Mouse (Mus musculus): ENCODE measurements around the gene Fars2. TPM values are rescaled to one million over a fixed set of nuclear protein-coding genes. Genes with fewer than 3 reads are reported as not detected.

Gene Fars2
- polyA plus RNA-seq, 1 experiment from 2014 or later = 22.3 TPM

- Histone ChIP-seq H3K9ac (ENCODE audit: low read length) (no peak overlapping the region), H3K36me3 (ENCODE audit: control insufficient read depth, insufficient read depth, low read length) (no peaks in the 10 kb centered on the region), H3K27ac (ENCODE audit: low read depth, low read length) (no peak overlapping the region), H3K4me3 (ENCODE audit: low read depth, low read length) (no peak overlapping the region), H3K9me3 (ENCODE audit: control insufficient read depth, low read length) (no peaks in the 10 kb centered on the region), H3K27me3 (ENCODE audit: control insufficient read depth, insufficient read depth, low read length) (no peaks in the 10 kb centered on the region), H3K4me2 (ENCODE audit: low read depth) (no peak overlapping the region), H3K4me1 (ENCODE audit: control insufficient read depth, insufficient read depth, low read length) (no peaks in the 10 kb centered on the region)
- 94% methylated on average over 5 of the region's 5 CpGs for WGBS
- ATAC-seq (ENCODE audit: insufficient read depth, low FRiP score, low TSS enrichment) (no peak), DNase-seq (ENCODE audit: low spot score) (no peak)
Measured at GRCm38 (mm10) chr13:36131401-36131800, 14.2 kb downstream of the Fars2 start.

GRCm38 (mm10) chr13:36131992-36132649, 14.9 kb downstream of the Fars2 start:
- WGBS = 90% methylated on average over 4 of the region's 5 CpGs
- no peak overlapping the region for H3K9ac ChIP-seq (ENCODE audit: low read length)
- H3K4me2 ChIP-seq (ENCODE audit: low read depth) = no peak overlapping the region
- H3K9me3 ChIP-seq (ENCODE audit: control insufficient read depth, low read length) = no peaks in the 10 kb centered on the region
- H3K27me3 ChIP-seq (ENCODE audit: control insufficient read depth, insufficient read depth, low read length) = no peaks in the 10 kb centered on the region
- ATAC-seq (ENCODE audit: insufficient read depth, low FRiP score, low TSS enrichment) = no peak
- no peaks in the 10 kb centered on the region for H3K36me3 ChIP-seq (ENCODE audit: control insufficient read depth, insufficient read depth, low read length)
- no peaks in the 10 kb centered on the region for H3K4me1 ChIP-seq (ENCODE audit: control insufficient read depth, insufficient read depth, low read length)
- no peak overlapping the region for H3K27ac ChIP-seq (ENCODE audit: low read depth, low read length)
- DNase-seq (ENCODE audit: low spot score) = no peak
- H3K4me3 ChIP-seq (ENCODE audit: low read depth, low read length) = no peak overlapping the region

GRCm38 (mm10) chr13:36139703-36140102, 22.5 kb downstream of the Fars2 start:
- Histone ChIP-seq H3K9ac (ENCODE audit: low read length) (no peak overlapping the region), H3K4me3 (ENCODE audit: low read depth, low read length) (no peak overlapping the region), H3K27me3 (ENCODE audit: control insufficient read depth, insufficient read depth, low read length) (no peaks in the 10 kb centered on the region), H3K4me1 (ENCODE audit: control insufficient read depth, insufficient read depth, low read length) (no peaks in the 10 kb centered on the region), H3K36me3 (ENCODE audit: control insufficient read depth, insufficient read depth, low read length) (no peaks in the 10 kb centered on the region), H3K4me2 (ENCODE audit: low read depth) (no peak overlapping the region), H3K27ac (ENCODE audit: low read depth, low read length) (no peak overlapping the region), H3K9me3 (ENCODE audit: control insufficient read depth, low read length) (no peaks in the 10 kb centered on the region)
- ATAC-seq (ENCODE audit: insufficient read depth, low FRiP score, low TSS enrichment) (no peak), DNase-seq (ENCODE audit: low spot score) (no peak)
- 81% methylated on average over 5 of the region's 5 CpGs for WGBS

- H3K27ac ChIP-seq (ENCODE audit: low read depth, low read length) = no peak overlapping the region
- no peaks in the 10 kb centered on the region for H3K4me1 ChIP-seq (ENCODE audit: control insufficient read depth, insufficient read depth, low read length)
- no peak overlapping the region for H3K9ac ChIP-seq (ENCODE audit: low read length)
- H3K27me3 ChIP-seq (ENCODE audit: control insufficient read depth, insufficient read depth, low read length) = no peaks in the 10 kb centered on the region
- DNase-seq (ENCODE audit: low spot score) = no peak
- no peaks in the 10 kb centered on the region for H3K9me3 ChIP-seq (ENCODE audit: control insufficient read depth, low read length)
- no peak overlapping the region for H3K4me3 ChIP-seq (ENCODE audit: low read depth, low read length)
- ATAC-seq (ENCODE audit: insufficient read depth, low FRiP score, low TSS enrichment) = no peak
- 85% methylated on average over 5 of the region's 5 CpGs for WGBS
- H3K4me2 ChIP-seq (ENCODE audit: low read depth) = no peak overlapping the region
- no peaks in the 10 kb centered on the region for H3K36me3 ChIP-seq (ENCODE audit: control insufficient read depth, insufficient read depth, low read length)
Measured at GRCm38 (mm10) chr13:36140247-36141016, 23.2 kb downstream of the Fars2 start.

GRCm38 (mm10) chr13:36145601-36146000, 28.4 kb downstream of the Fars2 start:
- no peaks in the 10 kb centered on the region for H3K4me1 ChIP-seq (ENCODE audit: control insufficient read depth, insufficient read depth, low read length)
- 79% methylated on average over 1 of the region's 1 CpGs for WGBS

GRCm38 (mm10) chr13:36149175-36149939, 32.1 kb downstream of the Fars2 start:
- DNase-seq (ENCODE audit: low spot score) (no peak), ATAC-seq (ENCODE audit: insufficient read depth, low FRiP score, low TSS enrichment) (no peak)
- Histone ChIP-seq H3K27me3 (ENCODE audit: control insufficient read depth, insufficient read depth, low read length) (no peaks in the 10 kb centered on the region), H3K36me3 (ENCODE audit: control insufficient read depth, insufficient read depth, low read length) (no peaks in the 10 kb centered on the region), H3K9ac (ENCODE audit: low read length) (no peak overlapping the region), H3K9me3 (ENCODE audit: control insufficient read depth, low read length) (no peaks in the 10 kb centered on the region), H3K4me1 (ENCODE audit: control insufficient read depth, insufficient read depth, low read length) (no peaks in the 10 kb centered on the region), H3K27ac (ENCODE audit: low read depth, low read length) (no peak overlapping the region), H3K4me2 (ENCODE audit: low read depth) (no peak overlapping the region), H3K4me3 (ENCODE audit: low read depth, low read length) (no peak overlapping the region)
- WGBS = 52% methylated on average over 6 of the region's 6 CpGs

More at GRCm38 (mm10) chr13:36145601-36146000, 28.4 kb downstream of the Fars2 start:
- DNase-seq (ENCODE audit: low spot score) (no peak), ATAC-seq (ENCODE audit: insufficient read depth, low FRiP score, low TSS enrichment) (no peak)
- no peak overlapping the region for H3K27ac ChIP-seq (ENCODE audit: low read depth, low read length)
- no peak overlapping the region for H3K4me3 ChIP-seq (ENCODE audit: low read depth, low read length)
- H3K9ac ChIP-seq (ENCODE audit: low read length) = no peak overlapping the region
- no peaks in the 10 kb centered on the region for H3K27me3 ChIP-seq (ENCODE audit: control insufficient read depth, insufficient read depth, low read length)
- no peaks in the 10 kb centered on the region for H3K36me3 ChIP-seq (ENCODE audit: control insufficient read depth, insufficient read depth, low read length)
- no peaks in the 10 kb centered on the region for H3K9me3 ChIP-seq (ENCODE audit: control insufficient read depth, low read length)
- H3K4me2 ChIP-seq (ENCODE audit: low read depth) = no peak overlapping the region

- Histone ChIP-seq H3K4me1 (ENCODE audit: control insufficient read depth, insufficient read depth, low read length) (no peaks in the 10 kb centered on the region), H3K4me3 (ENCODE audit: low read depth, low read length) (no peak overlapping the region), H3K36me3 (ENCODE audit: control insufficient read depth, insufficient read depth, low read length) (no peaks in the 10 kb centered on the region), H3K4me2 (ENCODE audit: low read depth) (no peak overlapping the region), H3K9ac (ENCODE audit: low read length) (no peak overlapping the region), H3K9me3 (ENCODE audit: control insufficient read depth, low read length) (no peaks in the 10 kb centered on the region), H3K27me3 (ENCODE audit: control insufficient read depth, insufficient read depth, low read length) (no peaks in the 10 kb centered on the region), H3K27ac (ENCODE audit: low read depth, low read length) (no peak overlapping the region)
- DNase-seq (ENCODE audit: low spot score) (no peak), ATAC-seq (ENCODE audit: insufficient read depth, low FRiP score, low TSS enrichment) (no peak)
- 70% methylated on average over 5 of the region's 5 CpGs for WGBS
Measured at GRCm38 (mm10) chr13:36150272-36150671, 33.1 kb downstream of the Fars2 start.

- 82% methylated on average over 5 of the region's 5 CpGs for WGBS
- Histone ChIP-seq H3K4me2 (ENCODE audit: low read depth) (no peak overlapping the region), H3K27me3 (ENCODE audit: control insufficient read depth, insufficient read depth, low read length) (no peaks in the 10 kb centered on the region), H3K4me1 (ENCODE audit: control insufficient read depth, insufficient read depth, low read length) (no peaks in the 10 kb centered on the region), H3K4me3 (ENCODE audit: low read depth, low read length) (no peak overlapping the region), H3K9ac (ENCODE audit: low read length) (no peak overlapping the region), H3K9me3 (ENCODE audit: control insufficient read depth, low read length) (no peaks in the 10 kb centered on the region), H3K27ac (ENCODE audit: low read depth, low read length) (no peak overlapping the region), H3K36me3 (ENCODE audit: control insufficient read depth, insufficient read depth, low read length) (no peaks in the 10 kb centered on the region)
- no peak for DNase-seq (ENCODE audit: low spot score)
- ATAC-seq (ENCODE audit: insufficient read depth, low FRiP score, low TSS enrichment) = no peak
Measured at GRCm38 (mm10) chr13:36152728-36153498, 35.7 kb downstream of the Fars2 start.

Data from neural tube, embryonic 11.5 days (tissue).